16 mouse cellular contexts compared by ENCODE assay signal in the genomic region with DNA sequence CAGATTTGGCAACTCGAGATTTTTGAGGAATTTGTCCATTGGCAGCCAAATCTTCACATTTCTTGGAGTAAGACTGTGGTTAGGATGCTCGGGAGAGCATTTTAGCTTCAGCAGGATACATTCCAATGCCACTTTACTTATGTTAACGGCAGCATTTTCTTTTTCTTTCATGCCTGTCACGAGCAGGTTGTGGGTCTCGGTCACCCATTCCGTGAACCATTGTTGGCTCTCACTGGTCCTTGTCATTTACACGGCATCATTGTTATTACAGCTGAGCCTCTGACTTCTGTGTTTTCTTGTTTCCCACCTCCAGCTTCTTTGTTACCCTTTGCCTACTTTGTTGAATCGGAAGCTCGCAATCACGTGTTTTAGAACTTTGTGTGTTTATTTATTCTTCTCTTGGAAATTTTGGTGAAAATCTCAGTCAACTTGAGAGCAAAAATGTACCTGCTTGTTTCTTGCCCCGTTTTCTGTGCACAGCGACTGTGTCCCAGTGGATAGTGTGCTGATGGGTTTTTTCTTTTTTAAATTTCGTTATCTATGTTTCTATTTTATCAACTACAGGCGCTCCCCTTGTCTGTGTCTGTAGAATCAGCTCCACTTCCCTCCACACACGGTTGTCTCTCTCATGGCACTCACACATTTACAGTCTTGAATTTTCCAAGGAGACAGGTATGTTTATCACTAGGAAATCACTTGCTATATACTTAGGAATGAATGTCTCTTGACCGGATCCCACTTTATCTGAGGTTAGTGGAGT.
DNase-seq lines count a peak whose midpoint lies in the region; ATAC-seq lines count a peak whose summit lies in the region.
"Had no signal": no experiment of that assay in that cellular context is flagged by ENCODE, and none has a peak within 500 bp of the region (broad histone marks: within the 10 kb centered on the region; RNA-seq: fewer than 3 reads in every experiment).

No protein-coding gene starts in this region.

- peaks cover 23% of the 10 kb centered on the region for H3K4me1 ChIP-seq in forebrain, embryonic 15.5 days
- peaks cover 10% of the 10 kb centered on the region; the same call in 1 of the 2 replicates for H3K4me1 ChIP-seq in forebrain, embryonic 13.5 days
- H3K4me1 ChIP-seq in hindbrain, embryonic 11.5 days (replicated peaks; ENCODE audit: control insufficient read depth, insufficient read depth, low read length): no peaks in the 10 kb centered on the region; the same call in 1 of the 2 replicates
- peaks cover 13% of the 10 kb centered on the region for H3K4me1 ChIP-seq in hindbrain, embryonic 10.5 days (replicated peaks)
- peaks cover 5% of the 10 kb centered on the region for H3K4me1 ChIP-seq in hindbrain, embryonic 16.5 days (ENCODE audit: control insufficient read depth, insufficient read depth, low read depth, low read length)
- no peaks in the 10 kb centered on the region for H3K4me1 ChIP-seq in liver, embryonic 11.5 days (replicated peaks; ENCODE audit: control insufficient read depth, insufficient read depth, low read length)

- H3K36me3 ChIP-seq in forebrain, embryonic 15.5 days: no peaks in the 10 kb centered on the region
- no peaks in the 10 kb centered on the region for H3K36me3 ChIP-seq in forebrain, embryonic 13.5 days (ENCODE audit: poor library complexity, severe bottlenecking)
- no peaks in the 10 kb centered on the region for H3K36me3 ChIP-seq in hindbrain, embryonic 11.5 days (ENCODE audit: control insufficient read depth, insufficient read depth, low read length)
- no peaks in the 10 kb centered on the region for H3K36me3 ChIP-seq in hindbrain, embryonic 10.5 days
- no peaks in the 10 kb centered on the region for H3K36me3 ChIP-seq in hindbrain, embryonic 16.5 days (ENCODE audit: control insufficient read depth, insufficient read depth, low read length)
- no peaks in the 10 kb centered on the region for H3K36me3 ChIP-seq in liver, embryonic 11.5 days (ENCODE audit: control insufficient read depth, insufficient read depth, low read length)
- H3K36me3 ChIP-seq: limb, embryonic 15.5 days had no signal

- DNase-seq in hindbrain, embryonic 11.5 days (ENCODE audit: low spot score): no peak
- no peak for DNase-seq in hindbrain, embryonic 10.5 days (ENCODE audit: low spot score)
- DNase-seq in ZHBTc4 (ENCODE audit: low read depth, low spot score): peak; percentile 6
- no peak for DNase-seq in liver, embryonic 11.5 days (ENCODE audit: low spot score)
- no peak for DNase-seq in left cerebral cortex, adult 8-10 months (ENCODE audit: low spot score in 2 of 2)
- DNase-seq: adrenal gland, adult 8-10 months; B cell, adult 2 months; cerebellum, adult 9-10 months; gastrocnemius, postnatal 36 days; kidney, adult 2 months; lung, postnatal 14 days; thymus, adult 2 months had no signal

- peak overlapping the region; percentile 63 for H3K27ac ChIP-seq in forebrain, embryonic 15.5 days (replicated peaks)
- no peak overlapping the region for H3K27ac ChIP-seq in forebrain, embryonic 13.5 days
- H3K27ac ChIP-seq in hindbrain, embryonic 11.5 days (ENCODE audit: low read depth, low read length): no peak overlapping the region
- no peak overlapping the region for H3K27ac ChIP-seq in hindbrain, embryonic 10.5 days
- H3K27ac ChIP-seq in hindbrain, embryonic 16.5 days (ENCODE audit: low read depth, low read length): no peak overlapping the region
- H3K27ac ChIP-seq in liver, embryonic 11.5 days (ENCODE audit: low read depth, low read length): no peak overlapping the region
- H3K27ac ChIP-seq: limb, embryonic 15.5 days had no signal

- H3K9ac ChIP-seq in forebrain, embryonic 15.5 days (replicated peaks): no peak overlapping the region
- no peak overlapping the region for H3K9ac ChIP-seq in forebrain, embryonic 13.5 days
- H3K9ac ChIP-seq in hindbrain, embryonic 11.5 days (ENCODE audit: low read depth, low read length): peak overlapping the region; percentile 8; the same call in 1 of the 2 replicates
- no peak overlapping the region for H3K9ac ChIP-seq in hindbrain, embryonic 16.5 days (ENCODE audit: low read depth, low read length)
- no peak overlapping the region for H3K9ac ChIP-seq in liver, embryonic 11.5 days (ENCODE audit: low read depth, low read length)
- H3K9ac ChIP-seq: limb, embryonic 15.5 days had no signal

- no peaks in the 10 kb centered on the region for H3K27me3 ChIP-seq in forebrain, embryonic 15.5 days
- no peaks in the 10 kb centered on the region for H3K27me3 ChIP-seq in forebrain, embryonic 13.5 days
- H3K27me3 ChIP-seq in hindbrain, embryonic 11.5 days (ENCODE audit: control insufficient read depth, insufficient read depth, low read length): no peaks in the 10 kb centered on the region
- H3K27me3 ChIP-seq in hindbrain, embryonic 10.5 days (ENCODE audit: insufficient read depth, poor library complexity, severe bottlenecking): no peaks in the 10 kb centered on the region
- no peaks in the 10 kb centered on the region for H3K27me3 ChIP-seq in hindbrain, embryonic 16.5 days (replicated peaks; ENCODE audit: control insufficient read depth, insufficient read depth, low read length)
- no peaks in the 10 kb centered on the region for H3K27me3 ChIP-seq in liver, embryonic 11.5 days (replicated peaks; ENCODE audit: control insufficient read depth, insufficient read depth, low read length)
- H3K27me3 ChIP-seq: limb, embryonic 15.5 days had no signal

- 52% methylated on average over 16 of the region's 16 CpGs for WGBS in forebrain, embryonic 15.5 days
- WGBS in forebrain, embryonic 13.5 days: 64% methylated on average over 16 of the region's 16 CpGs
- WGBS in hindbrain, embryonic 11.5 days: 47% methylated on average over 16 of the region's 16 CpGs
- WGBS in hindbrain, embryonic 10.5 days: 48% methylated on average over 16 of the region's 16 CpGs
- WGBS in hindbrain, embryonic 16.5 days: 42% methylated on average over 16 of the region's 16 CpGs
- WGBS in liver, embryonic 11.5 days: 68% methylated on average over 16 of the region's 16 CpGs

- no peaks in the 10 kb centered on the region for H3K9me3 ChIP-seq in forebrain, embryonic 15.5 days
- H3K9me3 ChIP-seq in forebrain, embryonic 13.5 days (replicated peaks): no peaks in the 10 kb centered on the region; the same call in 1 of the 2 replicates
- peaks cover 3% of the 10 kb centered on the region for H3K9me3 ChIP-seq in hindbrain, embryonic 11.5 days (ENCODE audit: control insufficient read depth, low read length)
- H3K9me3 ChIP-seq in hindbrain, embryonic 10.5 days: peaks cover 4% of the 10 kb centered on the region; the same call in 1 of the 2 replicates
- H3K9me3 ChIP-seq in hindbrain, embryonic 16.5 days (ENCODE audit: control insufficient read depth, low read length): no peaks in the 10 kb centered on the region; the same call in 1 of the 2 replicates
- H3K9me3 ChIP-seq in liver, embryonic 11.5 days (ENCODE audit: control insufficient read depth, low read length): no peaks in the 10 kb centered on the region
- H3K9me3 ChIP-seq: limb, embryonic 15.5 days had no signal

- H3K4me2 ChIP-seq in forebrain, embryonic 15.5 days (replicated peaks): peak overlapping the region; percentile 17; the same call in 1 of the 2 replicates
- H3K4me2 ChIP-seq in forebrain, embryonic 13.5 days: no peak overlapping the region
- H3K4me2 ChIP-seq in hindbrain, embryonic 11.5 days (replicated peaks; ENCODE audit: low read depth, low read length): no peak overlapping the region
- peak overlapping the region; percentile 33 for H3K4me2 ChIP-seq in hindbrain, embryonic 16.5 days (ENCODE audit: low read length)
- no peak overlapping the region for H3K4me2 ChIP-seq in liver, embryonic 11.5 days
- H3K4me2 ChIP-seq: limb, embryonic 15.5 days had no signal

- no peak for ATAC-seq in forebrain, embryonic 15.5 days (replicated peaks)
- ATAC-seq in forebrain, embryonic 13.5 days: no peak
- ATAC-seq in hindbrain, embryonic 11.5 days (ENCODE audit: low FRiP score): no peak
- no peak for ATAC-seq in hindbrain, embryonic 16.5 days
- no peak for ATAC-seq in liver, embryonic 11.5 days (replicated peaks; ENCODE audit: low FRiP score)

- no peak overlapping the region for H3K4me3 ChIP-seq in forebrain, embryonic 15.5 days
- H3K4me3 ChIP-seq in forebrain, embryonic 13.5 days: no peak overlapping the region
- no peak overlapping the region for H3K4me3 ChIP-seq in hindbrain, embryonic 11.5 days (ENCODE audit: low read depth, low read length)
- H3K4me3 ChIP-seq in hindbrain, embryonic 10.5 days: no peak overlapping the region
- no peak overlapping the region for H3K4me3 ChIP-seq in hindbrain, embryonic 16.5 days (ENCODE audit: low read length)
- no peak overlapping the region for H3K4me3 ChIP-seq in liver, embryonic 11.5 days (ENCODE audit: low read depth, low read length)
- H3K4me3 ChIP-seq: limb, embryonic 15.5 days had no signal

Comparison
In these comparisons a context has a peak if more than half of its experiments do, and no peak if none do; other contexts are left out.
1. H3K4me2 ChIP-seq: peak in forebrain, embryonic 15.5 days (single experiment) and hindbrain, embryonic 16.5 days (single experiment); none in forebrain, embryonic 13.5 days (single experiment), hindbrain, embryonic 11.5 days (single experiment) and liver, embryonic 11.5 days (single experiment).